Mouse (Mus musculus): ENCODE results near the gene Fndc3c1. TPM values are rescaled to one million over a fixed set of nuclear protein-coding genes. Genes with fewer than 3 reads are reported as not detected.
"Not testable (repeated sequence)": the region's sequence is repeated elsewhere in the genome, so short reads cannot be mapped to it uniquely, and the experiment has no call there.

The Fndc3c1 gene
- polyA plus RNA-seq (2014; fragmentation: Nextera tagmentation; extraction: Ambion mirVana), result 90.9 and 107 TPM in 2 replicates

DNA sequence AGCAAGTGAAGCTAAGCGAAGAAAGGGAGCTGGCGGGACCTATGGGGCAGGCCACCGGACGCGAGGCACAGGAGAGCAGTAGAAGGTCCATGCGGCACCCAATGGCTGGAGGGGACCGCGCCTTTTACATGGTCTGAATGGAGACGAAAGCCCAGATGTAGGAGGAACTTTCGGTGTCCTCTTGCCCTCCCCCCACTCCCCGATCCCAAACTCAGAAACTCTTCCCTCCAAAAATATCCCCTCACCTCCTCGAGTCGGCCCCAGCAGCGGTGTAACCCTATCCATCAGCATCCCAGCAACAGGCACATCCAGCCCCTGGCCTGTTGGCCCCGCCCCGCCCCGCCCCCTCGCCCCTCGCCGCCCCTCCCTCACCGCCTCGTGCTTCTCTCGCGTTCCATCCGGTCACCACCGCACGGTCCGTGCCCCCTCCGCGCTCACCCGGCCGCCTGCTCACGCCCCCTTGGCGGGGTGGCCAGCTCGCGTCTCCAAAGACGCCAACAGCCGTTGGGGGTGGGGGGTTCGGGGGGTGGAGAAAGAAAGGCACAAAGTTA is at the start of gene Fndc3c1:
Gene Fndc3c1 (minus strand): TSS at position 301 of the 551 bp plus-strand sequence.
- Histone ChIP-seq H3K9me3 (replicated peaks; ENCODE audit: control insufficient read depth, low read length) (no peaks in the 10 kb centered on the region), H3K4me1 (ENCODE audit: control insufficient read depth, insufficient read depth, low read length) (no peaks in the 10 kb centered on the region), H3K27me3 (ENCODE audit: control insufficient read depth, insufficient read depth, low read length) (no peaks in the 10 kb centered on the region), H3K4me2 (ENCODE audit: low read depth, low read length) (peak within 1 kb of the TSS; percentile 53), H3K27ac (replicated peaks; ENCODE audit: low read depth, low read length) (peak within 1 kb of the TSS; percentile 15), H3K4me3 (ENCODE audit: low read depth, low read length) (peak within 1 kb of the TSS; percentile 30), H3K36me3 (replicated peaks; ENCODE audit: control insufficient read depth, insufficient read depth, low read depth, low read length) (no peaks in the 10 kb centered on the region), H3K9ac (replicated peaks; ENCODE audit: low read length) (peak within 1 kb of the TSS; percentile 56)
- DNase-seq (ENCODE audit: low spot score) (peak; percentile 72), ATAC-seq (replicated peaks; ENCODE audit: insufficient number of reproducible peaks, low FRiP score, low TSS enrichment, low read depth) (peak; percentile 97)
- 26% methylated on average over 12 of the region's 39 CpGs for WGBS

DNA sequence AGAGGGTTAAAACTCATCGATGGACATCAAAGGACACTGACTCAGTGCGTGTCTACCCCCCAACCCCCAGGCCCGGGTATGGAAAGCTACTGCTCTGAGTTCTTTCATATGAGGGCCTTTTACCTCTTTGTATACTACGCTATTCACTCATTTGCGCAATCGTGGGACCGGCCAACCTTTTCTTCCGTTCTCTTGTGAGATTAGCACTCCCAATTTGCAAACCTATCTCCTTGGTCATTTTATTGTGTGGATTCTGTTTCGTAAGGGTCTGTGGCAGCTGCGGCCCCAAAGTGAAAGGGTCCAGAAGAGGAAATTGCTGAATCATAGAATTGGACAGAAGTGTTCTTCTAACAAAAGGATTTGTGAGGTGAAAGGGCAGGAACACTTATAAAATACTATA is 1.2 kb upstream of the Fndc3c1 start:
- H3K9me3 ChIP-seq (replicated peaks; ENCODE audit: control insufficient read depth, low read length), result no peaks in the 10 kb centered on the region
- H3K27ac ChIP-seq (replicated peaks; ENCODE audit: low read depth, low read length), result no peak overlapping the region
- H3K4me2 ChIP-seq (ENCODE audit: low read depth, low read length), result no peak overlapping the region
- H3K36me3 ChIP-seq (replicated peaks; ENCODE audit: control insufficient read depth, insufficient read depth, low read depth, low read length), result no peaks in the 10 kb centered on the region
- no peak overlapping the region for H3K9ac ChIP-seq (replicated peaks; ENCODE audit: low read length)
- H3K4me1 ChIP-seq (ENCODE audit: control insufficient read depth, insufficient read depth, low read length), result no peaks in the 10 kb centered on the region
- DNase-seq (ENCODE audit: low spot score) (no peak), ATAC-seq (replicated peaks; ENCODE audit: insufficient number of reproducible peaks, low FRiP score, low TSS enrichment, low read depth) (no peak)
- 34% methylated on average over 10 of the region's 10 CpGs for WGBS
- H3K27me3 ChIP-seq (ENCODE audit: control insufficient read depth, insufficient read depth, low read length), result no peaks in the 10 kb centered on the region
- H3K4me3 ChIP-seq (ENCODE audit: low read depth, low read length), result no peak overlapping the region

DNA sequence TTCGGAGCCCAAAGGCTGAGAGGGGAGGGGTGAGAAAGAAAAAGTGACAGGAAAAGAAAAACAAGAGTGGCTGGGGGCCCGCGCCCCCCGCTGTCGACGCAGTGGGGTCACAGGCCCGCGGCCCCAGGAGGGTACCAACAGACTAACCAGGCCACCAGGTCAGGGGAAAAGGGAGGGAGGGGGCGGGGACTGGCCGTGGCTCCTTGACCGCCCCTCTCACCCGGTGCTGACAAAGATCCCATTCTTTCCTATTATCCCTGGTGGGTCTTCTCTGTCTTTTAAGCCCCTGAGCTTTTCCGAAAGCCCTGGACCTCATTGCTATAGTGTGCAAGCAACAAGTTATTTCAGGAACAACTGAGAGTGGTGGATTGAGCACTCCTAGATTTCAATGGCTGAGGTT is 470 bp upstream of the Fndc3c1 start:
- no peak overlapping the region for H3K27ac ChIP-seq (replicated peaks; ENCODE audit: low read depth, low read length)
- peak overlapping the region; percentile 30 for H3K4me3 ChIP-seq (ENCODE audit: low read depth, low read length)
- no peak for DNase-seq (ENCODE audit: low spot score)
- peak overlapping the region; percentile 53 for H3K4me2 ChIP-seq (ENCODE audit: low read depth, low read length)
- H3K36me3 ChIP-seq (replicated peaks; ENCODE audit: control insufficient read depth, insufficient read depth, low read depth, low read length), result no peaks in the 10 kb centered on the region
- H3K9ac ChIP-seq (replicated peaks; ENCODE audit: low read length), result peak overlapping the region; percentile 48
- no peaks in the 10 kb centered on the region for H3K27me3 ChIP-seq (ENCODE audit: control insufficient read depth, insufficient read depth, low read length)
- peak; percentile 78 for ATAC-seq (replicated peaks; ENCODE audit: insufficient number of reproducible peaks, low FRiP score, low TSS enrichment, low read depth)
- no peaks in the 10 kb centered on the region for H3K4me1 ChIP-seq (ENCODE audit: control insufficient read depth, insufficient read depth, low read length)
- WGBS, result 18% methylated on average over 9 of the region's 13 CpGs
- H3K9me3 ChIP-seq (replicated peaks; ENCODE audit: control insufficient read depth, low read length), result no peaks in the 10 kb centered on the region

DNA sequence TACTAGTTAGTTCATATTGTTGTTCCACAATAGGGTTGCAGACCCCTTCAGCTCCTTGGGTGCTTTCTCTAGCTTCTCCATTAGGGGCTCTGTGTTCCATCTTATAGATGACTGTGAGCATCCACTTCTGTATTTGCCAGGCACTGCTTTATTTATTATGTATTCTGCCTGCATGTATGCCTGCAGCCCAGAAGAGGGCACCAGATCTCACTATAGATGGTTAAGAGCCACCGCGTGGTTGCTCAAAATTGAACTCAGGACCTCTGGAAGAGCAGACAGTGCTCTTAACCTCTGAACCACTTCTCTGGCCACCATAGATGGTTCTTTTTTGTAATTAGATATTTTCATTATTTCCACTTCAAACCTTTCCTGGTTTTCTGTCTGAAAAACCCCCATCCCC is 5.3 kb downstream of the Fndc3c1 start:
- H3K36me3 ChIP-seq (replicated peaks; ENCODE audit: control insufficient read depth, insufficient read depth, low read depth, low read length); ATAC-seq (replicated peaks; ENCODE audit: insufficient number of reproducible peaks, low FRiP score, low TSS enrichment, low read depth); H3K4me1 ChIP-seq (ENCODE audit: control insufficient read depth, insufficient read depth, low read length); H3K4me3 ChIP-seq (ENCODE audit: low read depth, low read length); H3K27me3 ChIP-seq (ENCODE audit: control insufficient read depth, insufficient read depth, low read length); H3K9me3 ChIP-seq (replicated peaks; ENCODE audit: control insufficient read depth, low read length); H3K4me2 ChIP-seq (ENCODE audit: low read depth, low read length); H3K27ac ChIP-seq (replicated peaks; ENCODE audit: low read depth, low read length); H3K9ac ChIP-seq (replicated peaks; ENCODE audit: low read length): not testable (repeated sequence)
- DNase-seq (ENCODE audit: low spot score), result peak; percentile 12
- WGBS, result 58% methylated on average over 2 of the region's 2 CpGs

DNA sequence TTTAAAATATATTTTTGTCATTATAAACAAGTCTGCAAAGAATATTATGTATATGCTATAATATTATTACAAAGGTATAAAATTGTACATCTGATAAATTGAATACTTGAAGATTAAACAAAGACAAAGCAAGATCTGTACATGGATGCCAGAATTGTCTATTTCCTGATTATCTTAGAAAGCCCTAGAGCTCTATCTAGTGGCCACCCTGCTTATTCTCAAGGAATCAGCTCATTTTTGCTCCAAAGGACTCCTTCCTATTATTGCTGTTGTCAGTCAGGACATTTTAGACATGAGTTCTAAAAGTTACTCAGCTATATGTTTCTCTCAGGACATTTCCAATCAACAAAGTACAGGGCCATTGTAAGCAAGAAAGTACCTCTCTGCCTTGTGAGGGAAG is 99.9 kb downstream of the Fndc3c1 start:
- peak; percentile 9 for DNase-seq (ENCODE audit: low spot score)
- Histone ChIP-seq H3K36me3 (replicated peaks; ENCODE audit: control insufficient read depth, insufficient read depth, low read depth, low read length) (no peaks in the 10 kb centered on the region), H3K27ac (replicated peaks; ENCODE audit: low read depth, low read length) (no peak overlapping the region), H3K9ac (replicated peaks; ENCODE audit: low read length) (no peak overlapping the region), H3K4me3 (ENCODE audit: low read depth, low read length) (no peak overlapping the region), H3K27me3 (ENCODE audit: control insufficient read depth, insufficient read depth, low read length) (no peaks in the 10 kb centered on the region), H3K4me2 (ENCODE audit: low read depth, low read length) (no peak overlapping the region), H3K9me3 (replicated peaks; ENCODE audit: control insufficient read depth, low read length) (no peaks in the 10 kb centered on the region), H3K4me1 (ENCODE audit: control insufficient read depth, insufficient read depth, low read length) (no peaks in the 10 kb centered on the region)
- ATAC-seq (replicated peaks; ENCODE audit: insufficient number of reproducible peaks, low FRiP score, low TSS enrichment, low read depth), result no peak

DNA sequence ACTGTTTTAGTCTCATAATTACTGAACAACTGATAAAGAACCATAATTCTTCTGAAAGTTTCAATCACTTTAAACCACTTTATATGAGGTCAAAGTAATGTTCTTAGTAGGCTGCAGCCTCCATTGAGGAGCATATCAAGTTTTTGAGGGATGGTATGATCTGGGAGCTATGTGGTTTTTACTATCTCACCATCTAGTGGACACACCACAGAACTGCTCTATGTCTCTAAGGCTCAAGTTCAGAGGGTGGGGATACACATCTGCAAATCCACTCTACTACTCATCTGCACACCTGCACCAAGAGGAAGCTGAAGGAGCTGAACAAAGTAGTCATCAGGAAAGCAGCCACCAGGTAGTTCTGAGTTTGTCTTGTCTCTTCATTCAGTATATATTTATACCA is 104.6 kb downstream of the Fndc3c1 start:
- Histone ChIP-seq H3K4me3 (ENCODE audit: low read depth, low read length) (no peak overlapping the region), H3K27ac (replicated peaks; ENCODE audit: low read depth, low read length) (no peak overlapping the region), H3K4me2 (ENCODE audit: low read depth, low read length) (no peak overlapping the region), H3K27me3 (ENCODE audit: control insufficient read depth, insufficient read depth, low read length) (no peaks in the 10 kb centered on the region), H3K9me3 (replicated peaks; ENCODE audit: control insufficient read depth, low read length) (no peaks in the 10 kb centered on the region), H3K4me1 (ENCODE audit: control insufficient read depth, insufficient read depth, low read length) (no peaks in the 10 kb centered on the region), H3K36me3 (replicated peaks; ENCODE audit: control insufficient read depth, insufficient read depth, low read depth, low read length) (no peaks in the 10 kb centered on the region), H3K9ac (replicated peaks; ENCODE audit: low read length) (no peak overlapping the region)
- ATAC-seq (replicated peaks; ENCODE audit: insufficient number of reproducible peaks, low FRiP score, low TSS enrichment, low read depth) (no peak), DNase-seq (ENCODE audit: low spot score) (peak; percentile 0)

Small RNAs within 50 kb of the gene (microRNA-seq; reads per million reads assigned to microRNA genes)
- gene Gm27428 (ENCODE audit: borderline number of aligned reads), result not detected

Other genes with a start within 250 kb of the Fndc3c1 start
- gene Fnd3c2, start 230.0 kb downstream of the Fndc3c1 start, polyA plus RNA-seq (2014; fragmentation: Nextera tagmentation; extraction: Ambion mirVana), result not detected in 2 replicates
- 3.8 and 5.1 TPM in 2 replicates for gene Gm5127, start 97.8 kb upstream of the Fndc3c1 start, polyA plus RNA-seq (2014; fragmentation: Nextera tagmentation; extraction: Ambion mirVana)
- gene Cysltr1, start 118.3 kb upstream of the Fndc3c1 start, polyA plus RNA-seq (2014; fragmentation: Nextera tagmentation; extraction: Ambion mirVana), result 1.1 and 1.9 TPM in 2 replicates

Measured in embryonic facial prominence, embryonic 11.5 days (tissue).